Mouse (Mus musculus): Measurements from ENCODE around the gene Tpx2.

Gene Tpx2

DNA sequence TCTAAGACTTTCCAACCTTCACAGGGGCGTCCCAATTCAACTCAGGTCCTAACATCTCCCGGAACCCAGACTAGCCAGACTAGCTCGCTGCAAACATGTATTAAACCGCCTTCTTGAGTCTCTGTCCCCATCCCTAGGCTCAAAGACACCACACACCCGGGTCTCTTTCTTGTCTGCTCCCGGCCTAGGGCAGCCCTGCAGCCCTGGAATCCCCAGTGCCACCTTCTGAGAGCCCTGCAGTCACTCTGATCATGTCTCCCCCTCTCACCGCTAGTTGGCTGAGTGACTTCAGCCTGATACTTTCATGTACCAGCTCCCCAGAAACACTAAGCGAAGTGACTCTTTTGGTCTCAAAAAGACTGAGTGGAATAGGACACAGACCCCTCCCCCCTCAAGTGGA is 95.8 kb downstream of the Tpx2 start:
- no peak for DNase-seq (ENCODE audit: low spot score in 2 of 2)

DNA sequence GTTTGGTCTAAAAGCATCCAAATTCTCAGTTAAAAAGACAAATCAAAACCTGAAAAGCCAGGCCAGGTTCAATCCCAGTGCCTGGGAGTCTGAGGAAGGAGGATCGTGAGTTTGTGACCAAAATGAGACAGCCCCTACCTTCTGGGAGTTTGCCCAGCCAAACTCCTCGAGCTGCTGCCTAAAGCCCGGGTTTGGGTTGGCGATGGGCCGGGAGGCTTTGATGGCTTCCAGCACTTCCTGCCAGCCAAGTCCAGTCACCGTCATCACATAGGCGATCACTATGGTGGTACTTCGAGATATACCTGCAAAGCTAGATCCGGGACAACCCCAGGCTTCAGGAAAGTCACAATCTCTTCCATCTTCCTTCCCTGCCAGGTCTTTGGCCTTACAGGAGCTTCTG is 96.2 kb downstream of the Tpx2 start:
- DNase-seq (ENCODE audit: low spot score in 2 of 2), result no peak
